Mouse (Mus musculus): ENCODE data around the gene Ankfn1. TPM values are rescaled to one million over a fixed set of nuclear protein-coding genes. Genes with fewer than 3 reads are reported as not detected.

Gene Ankfn1
- polyA plus RNA-seq, 1 experiment from 2014 or later = 2.1 TPM

GRCm38 (mm10) chr11:89450406-89450805 lies 327.0 kb downstream of the Ankfn1 start:
- TF ChIP-seq CTCF (IDR thresholded peaks at IDR 0.05; ENCODE audit: low read depth) = no peak
- Histone ChIP-seq H3K4me1 (ENCODE audit: insufficient read depth) (0 out of 2 replicates have a peak, but pooled peaks cover 5% of the 10 kb centered on the region), H3K27me3 (ENCODE audit: insufficient read depth, low read length) (no peaks in the 10 kb centered on the region), H3K9me3 (ENCODE audit: low read depth, low read length) (no peaks in the 10 kb centered on the region), H3K9ac (no peak overlapping the region), H3K4me2 (no peak overlapping the region), H3K36me3 (ENCODE audit: insufficient read depth) (no peaks in the 10 kb centered on the region), H3K27ac (ENCODE audit: low read depth) (no peak overlapping the region), H3K4me3 (ENCODE audit: low read depth, low read length) (no peak overlapping the region)
- DNase-seq (no peak), ATAC-seq (ENCODE audit: insufficient read depth) (no peak)
- WGBS = 80% methylated on average over 4 of the region's 4 CpGs

DNA sequence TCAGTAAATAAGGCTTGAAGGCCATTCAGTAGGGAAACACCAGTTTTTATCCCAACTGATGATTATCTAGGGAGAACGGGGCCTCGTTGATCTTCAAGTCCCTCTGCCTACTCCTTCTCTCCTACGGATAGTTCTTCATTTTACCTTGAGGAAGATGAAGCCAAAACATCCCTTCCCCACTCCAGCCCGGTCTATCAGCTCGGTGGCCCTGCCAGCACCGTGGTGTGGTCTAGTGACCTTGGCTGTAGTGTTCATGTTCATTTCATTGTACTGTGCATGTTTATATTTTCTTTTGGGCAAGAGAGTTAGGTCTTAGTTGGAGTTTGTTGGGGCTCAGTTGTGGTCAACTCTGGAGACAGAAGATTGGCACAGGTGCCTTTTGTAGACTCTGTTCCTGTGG lies 328.5 kb downstream of the Ankfn1 start:
- Histone ChIP-seq H3K36me3 (ENCODE audit: insufficient read depth) (no peaks in the 10 kb centered on the region), H3K27me3 (ENCODE audit: insufficient read depth, low read length) (no peaks in the 10 kb centered on the region), H3K9me3 (ENCODE audit: low read depth, low read length) (no peaks in the 10 kb centered on the region), H3K4me1 (ENCODE audit: insufficient read depth) (0 out of 2 replicates have a peak, but pooled peaks cover 5% of the 10 kb centered on the region), H3K4me3 (ENCODE audit: low read depth, low read length) (no peak overlapping the region), H3K4me2 (no peak overlapping the region), H3K27ac (ENCODE audit: low read depth) (no peak overlapping the region), H3K9ac (no peak overlapping the region)
- no peak for TF ChIP-seq CTCF (IDR thresholded peaks at IDR 0.05; ENCODE audit: low read depth)
- WGBS = 76% methylated on average over 6 of the region's 6 CpGs
- ATAC-seq (ENCODE audit: insufficient read depth) (no peak), DNase-seq (no peak)

- Histone ChIP-seq H3K4me3 (ENCODE audit: low read depth, low read length) (no peak overlapping the region), H3K27me3 (ENCODE audit: insufficient read depth, low read length) (no peaks in the 10 kb centered on the region), H3K9me3 (ENCODE audit: low read depth, low read length) (no peaks in the 10 kb centered on the region), H3K4me1 (ENCODE audit: insufficient read depth) (0 out of 2 replicates have a peak, but pooled peaks cover 5% of the 10 kb centered on the region), H3K36me3 (ENCODE audit: insufficient read depth) (no peaks in the 10 kb centered on the region), H3K27ac (ENCODE audit: low read depth) (no peak overlapping the region), H3K4me2 (no peak overlapping the region), H3K9ac (no peak overlapping the region)
- no peak for TF ChIP-seq CTCF (IDR thresholded peaks at IDR 0.05; ENCODE audit: low read depth)
- ATAC-seq (ENCODE audit: insufficient read depth) = no peak
- DNase-seq = no peak
- 72% methylated on average over 12 of the region's 12 CpGs for WGBS
Measured at GRCm38 (mm10) chr11:89447477-89447876, 330.0 kb downstream of the Ankfn1 start.

GRCm38 (mm10) chr11:89440566-89440965 lies 336.9 kb downstream of the Ankfn1 start:
- WGBS = 73% methylated on average over 6 of the region's 6 CpGs

DNA sequence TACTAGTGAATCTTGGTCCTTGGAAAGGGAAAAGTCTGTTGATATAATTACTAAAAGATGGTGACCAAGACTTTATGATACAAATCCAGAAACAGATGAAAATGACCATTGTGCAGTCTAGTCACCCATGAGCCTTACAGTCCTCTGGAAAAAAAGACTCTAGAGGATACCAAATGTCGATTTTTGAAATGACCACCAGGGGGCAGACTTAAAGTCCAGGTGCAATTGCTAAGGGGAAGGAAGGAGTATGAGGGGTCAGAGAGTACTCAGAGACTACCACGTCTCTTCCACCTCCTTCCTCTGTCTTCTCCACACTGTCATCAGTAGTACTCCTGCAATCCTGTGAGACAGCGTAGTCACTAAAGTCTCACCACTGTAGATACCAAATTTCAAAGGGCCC lies 353.1 kb downstream of the Ankfn1 start:
- ATAC-seq (ENCODE audit: insufficient read depth) (no peak), DNase-seq (peak; percentile 54)
- no peaks in the 10 kb centered on the region for H3K27me3 ChIP-seq (ENCODE audit: insufficient read depth, low read length)

More at GRCm38 (mm10) chr11:89440566-89440965, 336.9 kb downstream of the Ankfn1 start:
- DNase-seq = no peak
- Histone ChIP-seq H3K27me3 (ENCODE audit: insufficient read depth, low read length) (no peaks in the 10 kb centered on the region), H3K4me3 (ENCODE audit: low read depth, low read length) (no peak overlapping the region), H3K9me3 (ENCODE audit: low read depth, low read length) (no peaks in the 10 kb centered on the region), H3K9ac (no peak overlapping the region), H3K4me1 (ENCODE audit: insufficient read depth) (no peaks in the 10 kb centered on the region), H3K4me2 (no peak overlapping the region), H3K27ac (ENCODE audit: low read depth) (no peak overlapping the region), H3K36me3 (ENCODE audit: insufficient read depth) (no peaks in the 10 kb centered on the region)
- no peak for ATAC-seq (ENCODE audit: insufficient read depth)
- TF ChIP-seq CTCF (IDR thresholded peaks at IDR 0.05; ENCODE audit: low read depth) = no peak

GRCm38 (mm10) chr11:89422637-89423036 lies 354.8 kb downstream of the Ankfn1 start:
- TF ChIP-seq CTCF (IDR thresholded peaks at IDR 0.05; ENCODE audit: low read depth) = no peak
- no peak for ATAC-seq (ENCODE audit: insufficient read depth)
- Histone ChIP-seq H3K27ac (ENCODE audit: low read depth) (no peak overlapping the region), H3K36me3 (ENCODE audit: insufficient read depth) (no peaks in the 10 kb centered on the region), H3K4me2 (no peak overlapping the region), H3K27me3 (ENCODE audit: insufficient read depth, low read length) (no peaks in the 10 kb centered on the region), H3K4me3 (ENCODE audit: low read depth, low read length) (no peak overlapping the region), H3K4me1 (ENCODE audit: insufficient read depth) (no peaks in the 10 kb centered on the region), H3K9me3 (ENCODE audit: low read depth, low read length) (no peaks in the 10 kb centered on the region), H3K9ac (no peak overlapping the region)
- 80% methylated on average over 5 of the region's 5 CpGs for WGBS
- DNase-seq = no peak

More for the DNA sequence above, 353.1 kb downstream of the Ankfn1 start:
- no peaks in the 10 kb centered on the region for H3K4me1 ChIP-seq (ENCODE audit: insufficient read depth)
- H3K9me3 ChIP-seq (ENCODE audit: low read depth, low read length) = no peaks in the 10 kb centered on the region
- 51% methylated on average over 3 of the region's 3 CpGs for WGBS
- H3K27ac ChIP-seq (ENCODE audit: low read depth) = no peak overlapping the region
- H3K4me3 ChIP-seq (ENCODE audit: low read depth, low read length) = no peak overlapping the region
- no peak overlapping the region for H3K9ac ChIP-seq
- TF ChIP-seq CTCF (IDR thresholded peaks at IDR 0.05; ENCODE audit: low read depth) = peak; percentile 61
- no peak overlapping the region for H3K4me2 ChIP-seq
- H3K36me3 ChIP-seq (ENCODE audit: insufficient read depth) = no peaks in the 10 kb centered on the region

- no peaks in the 10 kb centered on the region for H3K27me3 ChIP-seq (ENCODE audit: insufficient read depth, low read length)
- H3K4me1 ChIP-seq (ENCODE audit: insufficient read depth) = no peaks in the 10 kb centered on the region
- no peaks in the 10 kb centered on the region for H3K36me3 ChIP-seq (ENCODE audit: insufficient read depth)
- no peak overlapping the region for H3K4me3 ChIP-seq (ENCODE audit: low read depth, low read length)
- DNase-seq = peak; percentile 60
- H3K27ac ChIP-seq (ENCODE audit: low read depth) = peak overlapping the region; percentile 25; the same call in 1 of the 2 replicates
- H3K9ac ChIP-seq = no peak overlapping the region
- no peak overlapping the region for H3K4me2 ChIP-seq
- TF ChIP-seq CTCF (IDR thresholded peaks at IDR 0.05; ENCODE audit: low read depth) = no peak
- WGBS = 51% methylated on average over 11 of the region's 11 CpGs
- no peaks in the 10 kb centered on the region for H3K9me3 ChIP-seq (ENCODE audit: low read depth, low read length)
- peak; percentile 58; the same call in 1 of the 2 replicates for ATAC-seq (ENCODE audit: insufficient read depth)
Measured at GRCm38 (mm10) chr11:89420767-89421438, 356.6 kb downstream of the Ankfn1 start.
